Mouse (Mus musculus): Measurements from ENCODE around the gene Arfgap3.

- TF ChIP-seq CTCF (IDR thresholded peaks at IDR 0.05; ENCODE audit: low read depth) (no peak), EP300 (IDR thresholded peaks at IDR 0.05; ENCODE audit: low read depth) (no peak)
These were observed 11.1 kb downstream of the Arfgap3 start for GRCm38 (mm10) chr15:83338908-83339307.

All from heart, postnatal 0 days (tissue).